Mouse (Mus musculus) forebrain, embryonic 15.5 days (tissue): ENCODE measurements around the gene Srrm2. TPM values are rescaled to one million over a fixed set of nuclear protein-coding genes. Genes with fewer than 3 reads are reported as not detected.

ENCODE experiments used
- ATAC-seq: fragments of 200-750 bp; cut with Nextera tagmentation; replicated peaks from 2 replicates; pipeline ENCODE4 v1.8.0; 2017; ENCODE audit warnings: mild to moderate bottlenecking, moderate TSS enrichment, moderate library complexity
- H3K27ac ChIP-seq: fragments of 300-500 bp; sonication (generic); replicated peaks from 2 replicates; pipeline ENCODE4 v1.5.1; 2015; ENCODE audit warnings: mild to moderate bottlenecking, inconsistent platforms
- H3K27me3 ChIP-seq: fragments of 300-500 bp; sonication (generic); 2 replicates; pipeline ENCODE4 v1.6.1; 2015; ENCODE audit warnings: inconsistent platforms
- H3K36me3 ChIP-seq: fragments of 300-500 bp; sonication (generic); 2 replicates; pipeline ENCODE4 v1.6.1; 2015; ENCODE audit warnings: mild to moderate bottlenecking, inconsistent platforms
- H3K4me1 ChIP-seq: fragments of 300-500 bp; sonication (generic); 2 replicates; pipeline ENCODE4 v1.6.1; 2015; ENCODE audit warnings: inconsistent platforms
- H3K4me2 ChIP-seq: fragments of 300-500 bp; sonication (generic); replicated peaks from 2 replicates; pipeline ENCODE4 v1.6.1; 2015; ENCODE audit warnings: mild to moderate bottlenecking, inconsistent platforms
- H3K4me3 ChIP-seq: fragments of 300-500 bp; sonication (generic); 2 replicates; pipeline ENCODE4 v1.5.1; 2015; ENCODE audit warnings: mild to moderate bottlenecking, inconsistent platforms
- H3K9ac ChIP-seq: fragments of 300-500 bp; sonication (generic); replicated peaks from 2 replicates; pipeline ENCODE4 v1.6.1; 2015; ENCODE audit warnings: mild to moderate bottlenecking, inconsistent platforms
- H3K9me3 ChIP-seq: fragments of 300-500 bp; sonication (generic); 2 replicates; pipeline ENCODE4 v1.6.1; 2016; ENCODE audit warnings: inconsistent platforms
- WGBS: fragments of 180-500 bp; shearing (Covaris S2); methylation state at CpG from one replicate; pipeline ENCODE4 v1.1.7; 2015; ENCODE audit warnings: mixed read lengths; 5-methylcytosine and 5-hydroxymethylcytosine counted together
- polyA plus RNA-seq: library from polyadenylated mRNA; unstranded; fragments of >200 nt; fragmentation: Nextera tagmentation; extraction: Ambion mirVana; gene quantifications from 2 replicates; pipeline ENCODE4 v1.2.1, GENCODE M21; 2015

The Srrm2 gene
- polyA plus RNA-seq, 1 experiment from 2014 or later: 562 TPM

- Histone ChIP-seq H3K27ac (peak overlapping the region; percentile 83), H3K27me3 (no peaks in the 10 kb centered on the region), H3K4me3 (peak overlapping the region; percentile 41), H3K9ac (peak overlapping the region; percentile 66), H3K4me1 (peaks cover 26% of the 10 kb centered on the region), H3K36me3 (no peaks in the 10 kb centered on the region), H3K4me2 (peak overlapping the region; percentile 69), H3K9me3 (no peaks in the 10 kb centered on the region)
- WGBS: 54% methylated on average over 2 of the region's 2 CpGs
- ATAC-seq: no peak
Measured at GRCm38 (mm10) chr17:23791079-23791357, 686 bp downstream of the Srrm2 start.

DNA sequence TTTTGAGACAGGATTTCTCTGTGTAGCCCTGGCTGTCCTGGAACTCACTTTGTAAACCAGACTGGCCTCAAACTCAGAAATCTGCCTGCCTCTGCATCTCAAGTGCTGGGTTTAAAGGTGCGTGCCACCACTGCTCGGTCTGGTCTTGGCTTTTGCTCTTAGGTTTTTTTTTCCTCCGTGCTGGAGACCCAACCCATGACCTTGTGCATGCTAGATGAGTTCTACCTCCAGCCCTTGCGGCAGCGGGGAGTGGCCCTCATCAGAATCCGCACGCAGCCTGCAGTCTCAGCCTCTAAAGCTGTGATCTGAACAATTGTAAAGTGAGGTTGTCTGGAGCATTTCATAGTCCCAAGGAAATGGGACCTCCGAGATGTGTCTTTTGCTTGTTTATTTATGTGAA, 5.0 kb downstream of the Srrm2 start:
- no peaks in the 10 kb centered on the region for H3K27me3 ChIP-seq
- no peak for ATAC-seq
- H3K36me3 ChIP-seq: no peaks in the 10 kb centered on the region
- H3K4me3 ChIP-seq: no peak overlapping the region
- peaks cover 13% of the 10 kb centered on the region for H3K4me1 ChIP-seq
- H3K9ac ChIP-seq: no peak overlapping the region
- WGBS: 96% methylated on average over 8 of the region's 8 CpGs
- H3K27ac ChIP-seq: no peak overlapping the region
- no peak overlapping the region for H3K4me2 ChIP-seq
- H3K9me3 ChIP-seq: no peaks in the 10 kb centered on the region

- no peaks in the 10 kb centered on the region for H3K36me3 ChIP-seq
- no peak for ATAC-seq
- WGBS: 84% methylated on average over 7 of the region's 7 CpGs
- no peak overlapping the region for H3K4me3 ChIP-seq
- no peak overlapping the region for H3K9ac ChIP-seq
- no peaks in the 10 kb centered on the region for H3K27me3 ChIP-seq
- H3K4me1 ChIP-seq: no peaks in the 10 kb centered on the region
- H3K9me3 ChIP-seq: no peaks in the 10 kb centered on the region
- H3K27ac ChIP-seq: no peak overlapping the region
- no peak overlapping the region for H3K4me2 ChIP-seq
Measured at GRCm38 (mm10) chr17:23797316-23797715, 7.0 kb downstream of the Srrm2 start.

DNA sequence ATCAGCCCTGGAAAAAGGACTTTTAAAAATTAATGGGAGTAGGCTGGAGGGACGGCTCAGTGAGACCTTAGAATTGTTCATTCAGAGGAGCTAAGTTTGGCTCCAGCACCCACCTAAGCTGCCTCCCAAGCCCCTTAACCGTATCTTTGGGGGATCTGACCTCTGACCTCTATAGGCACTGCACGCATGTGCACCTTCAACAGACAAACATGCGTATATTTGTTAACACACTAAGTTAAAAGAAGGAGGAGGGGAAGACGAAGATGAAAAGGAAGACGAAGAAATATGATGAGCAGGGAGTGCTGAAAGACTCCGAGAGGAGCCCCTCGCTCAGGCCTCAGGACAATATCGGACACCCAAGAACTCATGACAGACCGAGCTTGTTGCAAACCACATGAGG, 11.3 kb downstream of the Srrm2 start:
- Histone ChIP-seq H3K4me3 (no peak overlapping the region), H3K9ac (no peak overlapping the region), H3K9me3 (no peaks in the 10 kb centered on the region), H3K4me2 (no peak overlapping the region), H3K4me1 (peaks cover 27% of the 10 kb centered on the region), H3K27me3 (no peaks in the 10 kb centered on the region), H3K27ac (no peak overlapping the region), H3K36me3 (no peaks in the 10 kb centered on the region)
- 91% methylated on average over 10 of the region's 10 CpGs for WGBS
- ATAC-seq: no peak

- peak; percentile 99 for ATAC-seq
- Histone ChIP-seq H3K36me3 (peaks cover 3% of the 10 kb centered on the region), H3K4me2 (peak overlapping the region; percentile 77), H3K9me3 (no peaks in the 10 kb centered on the region), H3K27ac (peak overlapping the region; percentile 97), H3K4me3 (peak overlapping the region; percentile 95), H3K4me1 (peaks cover 34% of the 10 kb centered on the region), H3K27me3 (no peaks in the 10 kb centered on the region), H3K9ac (peak overlapping the region; percentile 92)
- WGBS: under 1% methylated on average over 60 of the region's 60 CpGs
Measured at GRCm38 (mm10) chr17:23802746-23803365, 12.5 kb downstream of the Srrm2 start.

- Histone ChIP-seq H3K9ac (peak overlapping the region; percentile 92), H3K9me3 (no peaks in the 10 kb centered on the region), H3K4me1 (peaks cover 34% of the 10 kb centered on the region), H3K27me3 (no peaks in the 10 kb centered on the region), H3K4me3 (peak overlapping the region; percentile 95), H3K36me3 (peaks cover 10% of the 10 kb centered on the region), H3K4me2 (peak overlapping the region; percentile 77), H3K27ac (peak overlapping the region; percentile 97)
- ATAC-seq: peak; percentile 58
- WGBS: under 1% methylated on average over 74 of the region's 83 CpGs
Measured at GRCm38 (mm10) chr17:23803366-23804041, 13.2 kb downstream of the Srrm2 start.

DNA sequence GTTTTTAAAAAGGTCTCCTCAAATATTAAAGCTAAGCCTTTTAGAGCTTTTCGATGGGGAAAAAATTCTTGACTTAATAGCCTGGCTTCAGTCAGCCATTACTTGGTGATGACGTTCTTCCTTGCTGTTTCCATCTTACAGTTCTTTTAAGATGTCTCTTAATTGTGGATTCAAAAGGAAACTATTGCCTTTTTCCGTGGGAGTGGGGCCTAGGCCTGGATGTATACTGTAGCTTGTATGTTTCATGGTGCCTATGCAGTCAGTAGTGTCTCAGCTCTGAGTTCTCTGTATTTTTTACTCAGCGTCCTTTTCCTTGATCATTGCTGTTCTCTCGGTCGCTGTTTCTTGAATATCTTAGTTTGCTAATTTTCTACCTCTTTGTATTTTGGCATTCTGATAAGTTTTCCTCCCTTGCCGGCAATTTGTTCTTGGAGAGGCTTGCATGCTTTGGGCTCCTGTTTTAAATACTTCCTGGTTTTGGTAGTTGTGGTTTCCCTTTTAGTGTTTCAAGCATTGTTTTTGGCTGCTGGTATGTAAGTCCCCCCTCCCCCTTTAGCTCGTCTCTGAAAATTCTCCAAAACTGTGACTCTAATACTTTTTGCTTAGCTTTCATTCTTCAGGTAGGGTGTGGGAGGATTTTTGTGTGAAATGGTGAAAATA, 14.2 kb downstream of the Srrm2 start:
- Histone ChIP-seq H3K36me3 (peaks cover 20% of the 10 kb centered on the region), H3K27me3 (no peaks in the 10 kb centered on the region), H3K9ac (peak overlapping the region; percentile 92), H3K9me3 (no peaks in the 10 kb centered on the region), H3K4me2 (peak overlapping the region; percentile 77), H3K4me3 (peak overlapping the region; percentile 95), H3K4me1 (peaks cover 34% of the 10 kb centered on the region), H3K27ac (0 out of 2 replicates have a peak overlapping the region, but pooled peaks have one; percentile 97)
- no peak for ATAC-seq
- 4% methylated on average over 8 of the region's 8 CpGs for WGBS

- H3K9ac ChIP-seq: no peak overlapping the region
- 78% methylated on average over 25 of the region's 25 CpGs for WGBS
- no peaks in the 10 kb centered on the region for H3K27me3 ChIP-seq
- H3K9me3 ChIP-seq: no peaks in the 10 kb centered on the region
- 0 out of 2 replicates have a peak overlapping the region, but pooled peaks have one; percentile 3 for H3K4me2 ChIP-seq
- peaks cover 34% of the 10 kb centered on the region for H3K4me1 ChIP-seq
- H3K36me3 ChIP-seq: peaks cover 43% of the 10 kb centered on the region
- no peak overlapping the region for H3K27ac ChIP-seq
- no peak for ATAC-seq
- H3K4me3 ChIP-seq: no peak overlapping the region
Measured at GRCm38 (mm10) chr17:23806867-23807266, 16.5 kb downstream of the Srrm2 start.

- no peaks in the 10 kb centered on the region for H3K9me3 ChIP-seq
- H3K9ac ChIP-seq: no peak overlapping the region
- H3K4me1 ChIP-seq: peaks cover 34% of the 10 kb centered on the region
- no peak overlapping the region for H3K4me2 ChIP-seq
- no peak for ATAC-seq
- WGBS: 89% methylated on average over 3 of the region's 3 CpGs
- H3K4me3 ChIP-seq: no peak overlapping the region
- peaks cover 52% of the 10 kb centered on the region for H3K36me3 ChIP-seq
- no peaks in the 10 kb centered on the region for H3K27me3 ChIP-seq
- no peak overlapping the region for H3K27ac ChIP-seq
Measured at GRCm38 (mm10) chr17:23807918-23808317, 17.6 kb downstream of the Srrm2 start.

DNA sequence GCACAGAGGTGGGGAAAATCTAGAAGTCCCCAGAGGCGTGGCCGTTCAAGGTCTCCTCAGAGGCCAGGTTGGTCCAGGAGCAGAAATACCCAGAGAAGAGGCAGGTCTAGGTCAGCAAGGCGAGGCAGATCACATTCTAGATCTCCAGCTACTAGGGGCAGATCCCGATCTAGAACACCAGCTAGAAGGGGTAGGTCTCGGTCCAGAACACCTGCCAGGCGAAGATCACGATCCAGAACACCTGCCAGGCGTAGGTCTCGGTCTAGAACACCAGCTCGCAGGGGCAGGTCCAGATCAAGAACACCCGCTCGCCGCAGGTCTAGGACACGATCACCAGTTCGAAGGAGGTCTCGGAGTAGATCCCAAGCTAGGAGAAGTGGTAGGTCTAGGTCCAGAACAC, 25.3 kb downstream of the Srrm2 start:
- Histone ChIP-seq H3K4me1 (no peaks in the 10 kb centered on the region), H3K4me2 (no peak overlapping the region), H3K9ac (no peak overlapping the region), H3K27me3 (no peaks in the 10 kb centered on the region), H3K27ac (no peak overlapping the region), H3K9me3 (peaks cover 10% of the 10 kb centered on the region), H3K36me3 (peaks cover 94% of the 10 kb centered on the region), H3K4me3 (no peak overlapping the region)
- no peak for ATAC-seq
- WGBS: 98% methylated on average over 16 of the region's 16 CpGs

DNA sequence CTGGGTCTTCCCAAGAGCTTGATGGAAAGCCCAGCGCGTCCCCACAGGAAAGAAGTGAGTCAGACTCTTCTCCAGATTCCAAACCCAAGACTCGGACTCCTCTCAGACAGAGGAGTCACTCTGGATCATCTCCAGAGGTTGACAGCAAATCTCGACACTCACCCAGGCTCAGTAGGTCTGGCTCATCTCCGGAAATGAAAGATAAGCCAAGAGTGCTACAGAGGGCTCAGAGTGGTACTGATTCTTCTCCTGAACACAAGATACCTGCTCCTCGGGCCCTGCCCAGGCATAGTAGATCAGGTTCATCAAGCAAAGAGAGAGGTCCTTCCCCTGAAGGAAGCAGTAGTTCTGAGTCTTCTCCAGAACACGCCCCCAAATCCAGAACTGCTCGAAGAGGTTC, 28.2 kb downstream of the Srrm2 start:
- Histone ChIP-seq H3K9ac (no peak overlapping the region), H3K27ac (no peak overlapping the region), H3K4me2 (no peak overlapping the region), H3K36me3 (peaks cover 97% of the 10 kb centered on the region), H3K4me3 (no peak overlapping the region), H3K9me3 (peaks cover 10% of the 10 kb centered on the region), H3K27me3 (no peaks in the 10 kb centered on the region), H3K4me1 (no peaks in the 10 kb centered on the region)
- WGBS: 97% methylated on average over 8 of the region's 8 CpGs
- no peak for ATAC-seq

GRCm38 (mm10) chr17:23819235-23819634, 28.9 kb downstream of the Srrm2 start:
- H3K4me1 ChIP-seq: no peaks in the 10 kb centered on the region
- H3K27ac ChIP-seq: no peak overlapping the region
- no peak for ATAC-seq
- no peak overlapping the region for H3K4me2 ChIP-seq
- WGBS: 98% methylated on average over 25 of the region's 25 CpGs
- H3K27me3 ChIP-seq: no peaks in the 10 kb centered on the region
- H3K9ac ChIP-seq: no peak overlapping the region
- H3K9me3 ChIP-seq: peaks cover 10% of the 10 kb centered on the region
- peaks cover 97% of the 10 kb centered on the region for H3K36me3 ChIP-seq
- no peak overlapping the region for H3K4me3 ChIP-seq
